Mouse (Mus musculus) splenic B cell, adult 2 months (primary cell): ENCODE measurements around the gene Pdk4.

Experiments used
- DNase-seq: peaks from one replicate; pipeline ENCODE4 v3.0.0-alpha.2; 2011; ENCODE audit warnings: low read depth, low spot score
- H3K27me3 ChIP-seq: 2 replicates; pipeline ENCODE4 v1.6.1; 2012; ENCODE audit warnings: mild to moderate bottlenecking, low read length, moderate library complexity, mixed read lengths; ENCODE audit not compliant: control insufficient read depth, poor library complexity, insufficient read depth, severe bottlenecking
- H3K36me3 ChIP-seq: 2 replicates; pipeline ENCODE4 v1.6.1; 2012; ENCODE audit warnings: mild to moderate bottlenecking, low read length, moderate library complexity, mixed read lengths; ENCODE audit not compliant: control insufficient read depth, poor library complexity, insufficient read depth, severe bottlenecking

The Pdk4 gene

DNA sequence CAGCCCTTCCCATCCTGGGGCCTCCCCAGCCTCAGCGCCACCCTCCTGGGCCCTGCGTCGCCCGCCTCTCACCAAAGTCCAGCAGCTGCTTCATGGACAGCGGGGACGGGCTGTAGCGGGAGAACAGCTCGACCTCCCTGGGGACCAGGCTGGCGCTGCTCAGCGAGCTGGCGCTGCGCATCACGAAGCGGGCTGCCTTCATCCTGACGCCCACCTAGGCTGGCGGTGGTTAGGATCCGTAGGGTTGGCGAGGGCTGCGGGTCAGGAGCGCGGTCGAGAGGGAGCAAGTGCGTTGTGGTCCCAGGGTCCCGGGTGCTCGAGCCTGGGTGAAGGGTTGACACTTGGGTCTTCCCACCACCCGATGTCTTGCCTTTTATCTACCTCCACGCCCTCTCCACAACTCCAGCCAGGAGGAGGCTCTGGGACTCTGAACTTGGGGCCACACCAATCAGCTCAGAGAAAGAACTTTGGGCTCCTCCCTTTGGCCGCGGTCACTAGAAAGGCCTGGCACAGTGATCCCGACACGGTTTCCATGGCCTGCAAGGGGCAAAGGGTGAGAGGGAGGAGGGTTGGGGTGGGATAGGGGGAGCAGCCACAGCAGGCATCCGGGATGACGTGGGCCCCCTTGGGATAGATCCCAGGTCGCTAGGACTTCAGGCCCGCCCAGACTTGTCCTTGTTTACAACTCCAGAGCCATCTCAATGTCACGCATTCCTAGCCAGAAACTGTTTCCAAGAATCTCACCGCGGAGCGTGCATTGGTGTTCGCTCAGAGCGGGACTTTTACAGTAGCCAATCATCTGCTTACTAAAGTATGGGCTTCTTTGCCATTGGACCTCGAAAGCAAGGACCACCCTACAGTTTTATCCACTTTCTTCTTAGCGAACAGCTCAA is at the start of gene Pdk4:
TSS of gene Pdk4 (minus strand) at position 349 of the 893 bp plus-strand sequence.
- DNase-seq = no peak
- no peaks in the 10 kb centered on the region for H3K27me3 ChIP-seq
- no peaks in the 10 kb centered on the region for H3K36me3 ChIP-seq

DNA sequence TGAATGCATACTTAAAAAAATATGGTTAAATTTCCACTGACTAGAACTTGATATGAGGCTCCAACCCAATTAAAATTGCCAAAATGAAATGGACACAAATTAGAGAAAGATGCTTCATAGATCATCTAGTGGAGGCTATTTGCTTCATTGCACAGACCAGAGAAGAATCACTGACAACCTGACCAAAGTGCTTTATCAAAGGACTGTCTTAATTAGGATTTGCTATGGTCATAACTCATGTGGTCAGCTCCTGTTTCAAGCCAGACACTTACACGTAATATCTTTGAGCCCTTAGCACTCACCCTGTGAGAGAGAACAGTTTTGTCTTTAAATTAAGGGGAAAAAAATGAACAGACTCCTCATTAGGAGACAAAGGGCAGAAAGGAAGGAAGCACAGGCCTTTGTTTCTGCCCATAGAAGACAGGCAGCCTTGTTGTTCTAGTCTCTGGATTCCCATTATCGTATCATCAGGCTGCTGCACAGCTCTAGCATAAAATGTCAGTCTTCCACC is 41.8 kb upstream of the Pdk4 start:
- H3K27me3 ChIP-seq = no peaks in the 10 kb centered on the region
- H3K36me3 ChIP-seq = no peaks in the 10 kb centered on the region
- no peak for DNase-seq

DNA sequence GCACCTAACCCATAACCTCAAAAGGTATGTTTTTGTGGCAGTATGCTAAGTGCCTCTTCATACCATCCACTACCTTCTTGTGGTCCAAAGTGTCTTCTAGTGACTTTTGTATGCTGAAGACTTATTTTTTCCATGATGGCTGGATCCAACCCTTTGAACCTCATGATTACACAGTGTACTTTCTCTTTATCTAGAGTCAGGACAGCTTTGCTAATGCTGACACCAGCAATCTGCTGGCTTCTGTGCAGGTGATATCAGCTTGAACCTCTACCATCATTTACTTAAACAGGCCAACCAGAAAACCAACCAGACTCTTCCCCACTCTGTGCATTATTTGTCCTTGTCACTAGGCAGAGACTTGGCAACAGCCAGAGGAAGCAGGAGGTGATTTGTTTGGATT is 39.6 kb upstream of the Pdk4 start:
- Histone ChIP-seq H3K36me3 (no peaks in the 10 kb centered on the region), H3K27me3 (no peaks in the 10 kb centered on the region)
- DNase-seq = no peak

DNA sequence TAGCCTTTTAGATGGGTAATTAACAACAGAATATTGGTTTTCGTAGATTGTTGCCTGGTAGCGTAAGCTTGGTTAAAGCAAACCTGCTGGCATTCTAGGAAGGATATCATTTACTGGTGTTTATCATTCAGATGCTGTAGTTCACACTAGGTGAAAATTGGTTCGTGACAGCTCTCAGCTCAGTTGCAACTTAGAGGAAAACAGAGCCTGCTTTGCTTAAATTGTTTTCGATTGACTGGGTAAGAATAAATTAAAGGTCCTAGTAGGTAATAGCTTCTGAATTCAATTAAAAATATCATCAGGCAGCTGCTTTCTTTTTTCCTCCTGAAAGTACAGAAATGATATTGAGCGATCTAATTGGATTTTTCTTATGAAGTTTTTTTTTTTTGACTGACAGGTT is 21.0 kb upstream of the Pdk4 start:
- DNase-seq = no peak
- Histone ChIP-seq H3K36me3 (no peaks in the 10 kb centered on the region), H3K27me3 (no peaks in the 10 kb centered on the region)

DNA sequence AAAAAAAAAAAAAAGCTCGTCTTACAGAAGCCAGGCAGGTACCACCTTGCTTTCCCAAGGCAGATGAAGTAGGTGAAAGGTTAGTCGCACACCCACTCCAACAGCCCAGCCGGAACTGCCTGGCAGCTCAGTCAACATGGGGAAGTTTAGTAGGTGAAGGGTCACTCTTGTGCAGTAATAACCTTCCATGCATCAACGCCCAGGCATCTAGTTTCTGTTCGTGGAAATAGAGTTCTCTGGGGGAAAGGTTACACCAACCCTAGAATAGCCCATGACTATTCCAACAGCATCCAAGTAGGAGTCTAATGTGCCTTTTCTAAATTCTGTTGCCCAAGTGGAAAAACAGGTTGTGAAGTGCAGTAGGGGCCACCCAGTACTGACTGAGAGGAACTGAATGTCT is 13.6 kb upstream of the Pdk4 start:
- H3K27me3 ChIP-seq = no peaks in the 10 kb centered on the region
- DNase-seq = peak; percentile 3
- H3K36me3 ChIP-seq = no peaks in the 10 kb centered on the region

DNA sequence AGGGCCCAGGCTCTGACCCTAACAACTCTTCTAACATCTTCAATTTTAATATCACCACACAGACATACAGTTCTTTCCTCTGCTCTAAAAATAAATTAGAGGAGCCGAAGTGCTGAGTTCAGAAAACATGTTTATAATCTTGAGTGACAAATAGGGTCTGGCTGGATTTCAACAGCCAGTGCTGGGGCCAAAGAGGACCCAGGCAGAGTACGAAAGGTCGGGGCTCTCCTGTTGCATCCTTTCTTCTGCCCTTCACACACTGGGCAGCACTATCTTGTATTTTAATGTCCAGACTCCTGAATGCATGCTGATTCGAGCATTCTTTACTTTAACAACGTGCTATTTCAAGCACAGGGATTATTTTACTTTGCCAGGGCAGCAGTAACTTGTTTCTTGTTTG is 13.2 kb upstream of the Pdk4 start:
- no peak for DNase-seq

DNA sequence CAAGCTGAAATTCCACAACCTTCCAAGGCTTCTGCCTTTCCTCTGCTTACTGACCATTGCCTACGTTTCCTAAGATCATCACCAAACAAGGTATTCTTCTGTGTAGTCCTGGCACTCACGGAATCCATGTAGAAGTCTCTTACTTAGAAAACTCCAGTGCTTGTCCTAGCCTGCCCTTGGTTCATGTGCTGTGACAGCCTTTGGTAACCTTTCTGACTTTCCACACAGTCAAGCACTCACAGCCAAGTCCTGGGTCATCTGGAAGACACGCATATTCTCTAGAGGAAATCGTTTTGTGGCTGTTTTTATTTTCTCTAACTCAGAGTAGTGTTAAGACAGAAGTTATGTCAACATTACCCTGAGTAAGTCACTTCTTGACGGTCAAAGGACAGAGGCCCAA is 11.7 kb upstream of the Pdk4 start:
- no peak for DNase-seq
- no peaks in the 10 kb centered on the region for H3K36me3 ChIP-seq
- H3K27me3 ChIP-seq = no peaks in the 10 kb centered on the region

More for the DNA sequence above, 13.2 kb upstream of the Pdk4 start:
- no peaks in the 10 kb centered on the region for H3K36me3 ChIP-seq
- H3K27me3 ChIP-seq = no peaks in the 10 kb centered on the region

DNA sequence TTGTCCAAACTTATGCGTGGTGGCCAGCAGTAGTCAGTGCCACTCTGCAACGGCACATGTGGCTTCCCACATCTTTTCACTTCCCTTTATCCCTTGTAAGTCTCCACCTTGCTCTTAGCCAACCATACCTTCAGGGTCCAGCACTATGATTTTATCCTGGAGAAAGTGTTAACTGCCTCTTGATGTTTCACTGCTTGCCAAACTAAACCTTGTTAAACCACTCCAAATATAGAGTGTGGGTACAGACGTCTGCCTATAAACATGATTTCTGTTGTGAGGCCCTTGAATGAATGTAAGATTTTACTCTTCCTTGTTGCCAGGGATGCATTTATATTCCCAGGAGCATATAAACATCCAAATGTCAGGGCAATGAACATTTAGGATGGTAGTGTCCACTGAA is 10.2 kb upstream of the Pdk4 start:
- H3K36me3 ChIP-seq = no peaks in the 10 kb centered on the region
- DNase-seq = no peak

DNA sequence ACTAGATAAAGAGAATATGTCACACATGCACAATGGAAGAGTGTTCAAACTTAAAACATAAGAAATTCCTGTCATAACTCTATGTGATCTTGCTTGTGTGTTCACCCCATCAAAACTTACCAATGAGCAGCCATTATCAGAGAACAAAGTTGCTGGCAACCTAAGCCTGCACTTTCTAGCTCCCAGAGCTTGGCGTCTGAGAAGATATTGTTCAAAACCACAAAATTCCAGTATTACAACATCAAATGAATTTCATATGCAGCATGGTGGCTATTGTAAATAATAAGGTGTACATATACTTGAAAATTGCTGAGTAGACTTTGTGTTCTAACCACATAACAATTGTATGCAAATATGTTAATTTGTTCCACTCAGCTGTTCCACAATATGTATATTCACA is 6.7 kb upstream of the Pdk4 start:
- no peaks in the 10 kb centered on the region for H3K27me3 ChIP-seq
- H3K36me3 ChIP-seq = no peaks in the 10 kb centered on the region
- no peak for DNase-seq

More for the DNA sequence above, 10.2 kb upstream of the Pdk4 start:
- no peaks in the 10 kb centered on the region for H3K27me3 ChIP-seq

DNA sequence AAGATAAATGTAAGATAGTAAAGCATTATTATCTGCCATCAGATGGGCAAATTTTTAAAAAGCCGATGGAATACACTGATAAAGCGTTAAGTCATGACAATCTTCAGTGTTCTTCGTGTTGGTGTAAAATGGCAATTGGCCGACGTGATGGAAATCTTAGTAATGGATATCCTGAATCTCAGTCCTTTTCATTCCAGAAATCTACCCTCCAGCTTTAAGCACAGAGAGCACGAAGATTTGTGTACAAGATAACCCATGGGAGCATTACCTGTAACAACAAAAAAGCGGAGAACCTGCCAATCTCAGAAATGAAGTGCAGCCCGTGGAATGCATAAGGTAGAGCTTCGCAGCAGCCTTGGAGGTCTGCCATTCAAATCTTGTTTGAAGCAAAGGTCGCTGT is 5.4 kb upstream of the Pdk4 start:
- Histone ChIP-seq H3K36me3 (no peaks in the 10 kb centered on the region), H3K27me3 (no peaks in the 10 kb centered on the region)
- DNase-seq = no peak

DNA sequence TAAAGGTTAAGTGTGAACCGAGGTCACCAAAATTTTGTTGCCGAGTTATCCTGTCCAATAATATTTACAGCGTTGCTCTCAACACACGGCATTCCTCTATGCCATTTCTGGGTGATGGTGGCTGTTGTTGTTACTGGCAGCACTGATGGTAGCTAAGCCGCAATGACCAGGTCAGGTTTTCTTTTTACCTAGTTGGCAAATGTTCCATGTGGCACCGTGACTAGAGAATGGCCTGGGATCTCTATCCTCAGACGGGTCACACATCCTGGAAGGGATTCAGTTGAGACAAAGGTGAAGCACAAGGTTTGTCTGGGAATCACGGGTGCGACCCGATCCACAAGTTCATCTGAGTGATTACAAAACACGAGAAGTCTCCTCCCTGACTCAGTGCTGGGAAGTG is 2.6 kb upstream of the Pdk4 start:
- H3K36me3 ChIP-seq = no peaks in the 10 kb centered on the region
- no peak for DNase-seq
- no peaks in the 10 kb centered on the region for H3K27me3 ChIP-seq

DNA sequence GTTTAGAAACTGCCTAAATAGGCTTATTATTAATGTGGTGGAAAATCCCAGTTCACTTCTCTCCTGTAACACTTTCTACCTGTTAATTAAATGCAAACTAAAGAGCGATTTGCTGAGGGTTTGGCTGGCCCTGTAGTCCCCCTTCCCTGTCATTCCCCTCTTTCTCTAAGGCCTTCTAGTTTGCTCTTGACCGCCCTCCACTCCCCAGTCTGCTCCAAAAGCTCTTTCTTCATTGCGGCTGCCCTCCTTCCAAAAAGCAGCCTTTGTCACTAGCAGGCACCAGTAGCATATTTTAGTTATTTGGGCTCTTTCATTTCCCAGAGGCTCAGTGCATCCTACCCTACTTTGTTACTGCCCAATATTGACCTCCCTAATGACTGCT is 736 bp upstream of the Pdk4 start:
- Histone ChIP-seq H3K27me3 (no peaks in the 10 kb centered on the region), H3K36me3 (no peaks in the 10 kb centered on the region)
- no peak for DNase-seq

DNA sequence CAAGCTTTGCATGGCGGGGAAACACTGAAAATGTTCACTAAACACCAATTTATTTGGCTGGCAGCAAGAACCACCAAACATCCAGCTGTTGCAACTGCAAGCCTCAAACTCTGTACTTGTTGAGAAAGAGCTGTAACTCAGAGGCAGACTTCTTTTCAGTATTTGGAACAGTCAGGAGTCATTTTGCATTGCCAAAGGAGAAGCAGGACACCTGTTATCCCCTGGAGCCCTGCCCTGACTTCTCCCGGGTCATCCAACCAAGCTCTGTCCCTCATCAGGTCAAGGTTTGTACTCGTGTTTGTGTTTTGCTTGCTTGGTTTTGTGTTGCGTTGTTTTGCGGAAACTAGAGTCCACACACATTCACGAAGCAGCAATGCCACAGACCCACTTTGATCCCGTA is 11.1 kb downstream of the Pdk4 start:
- H3K36me3 ChIP-seq = no peaks in the 10 kb centered on the region
- no peaks in the 10 kb centered on the region for H3K27me3 ChIP-seq
- no peak for DNase-seq

DNA sequence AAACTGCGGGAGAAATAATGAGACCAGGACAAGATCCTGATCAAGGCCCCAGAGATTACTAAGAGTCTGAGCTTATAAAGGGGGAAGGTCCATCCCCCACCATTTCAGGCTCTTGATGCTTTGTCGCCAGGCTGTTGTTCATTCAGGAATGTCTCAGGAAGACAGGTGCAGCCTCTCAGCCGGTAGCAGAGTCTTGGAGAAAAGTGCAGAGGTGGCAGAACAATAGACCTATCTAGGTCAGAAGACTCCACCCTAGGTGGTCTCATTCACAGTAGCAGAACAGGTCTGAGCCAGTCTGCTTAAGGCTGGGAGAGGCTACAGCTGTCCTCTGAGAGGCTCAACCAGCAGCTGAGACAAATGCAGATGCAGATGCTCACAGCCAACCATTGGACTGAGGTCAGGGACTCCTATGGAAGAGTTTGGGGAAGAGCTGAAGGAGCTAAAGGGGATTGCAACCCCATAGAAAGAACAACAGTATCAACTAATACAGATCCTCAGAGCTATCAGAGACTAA is 13.8 kb downstream of the Pdk4 start:
- no peak for DNase-seq
- Histone ChIP-seq H3K36me3 (no peaks in the 10 kb centered on the region), H3K27me3 (no peaks in the 10 kb centered on the region)

DNA sequence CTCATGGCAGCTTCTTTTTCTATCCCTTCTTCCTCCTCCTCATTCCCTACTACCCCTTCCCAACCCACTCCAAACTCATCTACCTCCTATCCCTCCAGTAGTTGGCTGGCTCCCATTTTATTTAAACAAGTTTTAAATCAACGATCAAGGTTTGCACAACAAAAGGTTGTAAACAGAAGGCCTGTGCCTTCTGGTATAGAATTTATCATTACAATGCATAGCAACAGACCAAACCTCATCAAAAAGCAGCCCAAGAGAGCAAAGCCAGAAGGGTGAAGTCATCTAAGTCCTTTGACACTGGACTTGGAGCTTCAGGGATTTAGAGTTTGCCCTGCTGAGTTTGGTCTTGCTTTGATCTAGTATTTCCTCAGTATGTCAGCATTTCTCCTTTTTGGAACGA is 15.0 kb downstream of the Pdk4 start:
- H3K27me3 ChIP-seq = no peaks in the 10 kb centered on the region
- DNase-seq = no peak
- no peaks in the 10 kb centered on the region for H3K36me3 ChIP-seq
